Mouse (Mus musculus) frontal cortex, postnatal 10 days (tissue): ENCODE measurements around the gene Ncf2.
A peak's percentile ranks its signal among the peaks of the same experiment; 100 is the strongest.

Experiments
- DNase-seq, 2 experiments: peaks; one replicate each; pipeline ENCODE4 v3.0.0; 2022; ENCODE audit warnings: low spot score in 2 of 2, mixed read lengths in 1 of 2

Gene Ncf2

DNA sequence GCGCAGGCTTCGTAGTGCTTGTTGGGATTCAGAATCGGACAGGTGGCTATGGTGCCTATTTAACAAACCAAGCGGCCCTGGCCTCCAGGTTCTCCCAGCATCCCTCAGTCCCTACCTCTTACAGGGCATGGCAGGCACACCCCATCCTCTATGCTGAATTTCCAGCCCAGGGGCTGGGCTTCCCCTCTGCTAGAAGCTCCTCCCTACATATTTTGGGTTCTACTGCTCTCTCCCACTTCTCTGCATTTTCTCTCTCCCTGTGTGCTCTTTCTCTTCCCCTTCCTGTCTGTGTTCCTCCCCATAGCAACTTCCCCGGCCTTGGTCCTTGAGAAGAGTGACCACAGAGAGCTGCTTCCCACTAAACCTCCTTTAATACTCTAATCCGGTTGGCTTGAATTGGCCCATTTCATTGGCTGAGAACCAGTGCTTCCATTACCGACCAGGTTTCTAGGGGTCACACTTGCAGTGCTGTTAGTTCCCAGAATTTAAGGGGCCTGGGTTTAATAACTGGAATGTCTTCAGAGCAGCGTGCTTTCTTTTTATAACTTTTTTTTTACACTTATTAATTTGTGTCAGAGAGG lies 3.2 kb upstream of the Ncf2 start:
- no peak for DNase-seq

GRCm38 (mm10) chr1:152798125-152798524 lies 1.9 kb upstream of the Ncf2 start:
- no peak for DNase-seq

DNA sequence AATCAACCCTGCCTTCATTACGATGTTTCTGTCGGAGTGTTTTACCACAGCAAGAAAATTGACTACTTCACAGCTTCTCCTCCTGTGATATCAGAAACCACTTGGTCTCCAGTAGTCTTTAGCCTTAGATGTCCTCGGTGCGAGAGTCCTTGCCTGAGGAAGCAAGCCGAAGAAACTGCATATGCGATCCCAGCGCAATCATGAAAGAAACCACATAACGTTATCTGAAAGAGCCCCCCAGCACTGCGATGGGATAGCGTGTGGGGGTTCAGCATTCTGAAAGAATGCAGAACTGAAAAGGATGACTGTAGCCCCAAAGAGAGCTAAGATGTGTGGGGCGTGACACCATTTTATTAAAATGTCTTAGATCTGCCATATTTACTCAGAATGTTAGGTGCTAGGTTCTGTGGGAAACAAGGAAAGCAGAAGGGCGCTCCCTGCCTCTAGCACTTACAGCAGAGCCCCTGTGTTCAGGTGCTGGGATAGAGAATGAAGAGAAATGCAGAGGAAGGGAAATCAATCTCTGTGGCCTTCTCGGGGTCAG lies 711 bp downstream of the Ncf2 start:
- DNase-seq, result no peak

DNA sequence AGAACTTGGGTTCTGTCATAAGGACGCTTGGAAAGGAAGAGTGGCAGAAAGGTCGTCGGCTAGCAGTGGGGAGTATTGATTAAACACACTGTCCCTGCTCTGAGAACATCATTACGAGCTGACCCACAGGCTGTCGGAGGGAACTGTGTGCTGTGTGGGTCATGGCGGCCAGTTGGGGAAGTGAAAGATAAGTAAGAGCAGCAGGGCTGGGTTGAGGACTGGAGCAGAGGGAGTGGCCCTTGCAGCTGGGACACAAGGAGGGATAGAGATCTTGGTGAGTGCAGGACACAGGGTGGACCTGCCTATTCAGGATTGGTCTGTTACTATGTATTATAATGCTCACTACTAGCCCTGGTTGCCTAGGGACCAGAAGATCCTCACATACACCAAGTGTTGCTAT lies 4.9 kb downstream of the Ncf2 start:
- no peak for DNase-seq

DNA sequence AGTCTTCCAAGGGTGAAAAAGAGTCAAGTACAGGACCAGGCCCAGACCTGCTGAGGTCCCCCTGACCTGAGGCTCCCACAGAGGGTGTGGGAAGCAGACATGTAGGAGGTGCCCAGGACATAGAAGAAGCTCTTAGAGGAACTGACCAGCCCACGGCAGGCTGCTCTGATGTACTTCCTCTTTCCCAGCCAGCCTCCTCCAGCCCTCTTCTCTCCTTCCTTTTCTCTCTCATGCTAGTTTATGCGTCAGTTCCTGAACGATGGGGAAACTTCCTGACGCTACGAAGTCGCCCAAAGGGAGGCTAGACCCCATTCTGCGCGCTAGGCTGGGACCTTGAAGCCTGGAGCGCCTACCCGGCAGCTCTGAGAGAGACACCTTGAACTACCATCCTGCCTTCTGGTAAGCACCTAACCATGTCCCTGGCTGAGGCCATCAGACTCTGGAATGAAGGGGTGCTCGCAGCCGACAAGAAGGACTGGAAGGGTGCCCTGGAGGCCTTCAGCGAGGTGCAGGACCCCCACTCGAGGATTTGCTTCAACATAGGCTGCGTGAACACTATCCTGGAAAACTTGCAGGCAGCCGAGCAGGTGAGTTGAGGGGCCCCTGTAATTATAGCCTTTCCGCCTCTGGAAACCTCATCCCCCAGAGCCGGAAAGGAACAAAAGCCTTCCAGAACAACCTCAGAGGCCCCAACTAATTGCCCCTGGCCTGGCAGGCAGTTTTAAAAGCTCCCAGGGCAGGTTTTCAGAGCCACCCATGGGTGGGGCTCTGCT lies 7.8 kb downstream of the Ncf2 start:
- DNase-seq, result no peak

- no peak for DNase-seq
Observed at GRCm38 (mm10) chr1:152808392-152808680, 8.3 kb downstream of the Ncf2 start.

DNA sequence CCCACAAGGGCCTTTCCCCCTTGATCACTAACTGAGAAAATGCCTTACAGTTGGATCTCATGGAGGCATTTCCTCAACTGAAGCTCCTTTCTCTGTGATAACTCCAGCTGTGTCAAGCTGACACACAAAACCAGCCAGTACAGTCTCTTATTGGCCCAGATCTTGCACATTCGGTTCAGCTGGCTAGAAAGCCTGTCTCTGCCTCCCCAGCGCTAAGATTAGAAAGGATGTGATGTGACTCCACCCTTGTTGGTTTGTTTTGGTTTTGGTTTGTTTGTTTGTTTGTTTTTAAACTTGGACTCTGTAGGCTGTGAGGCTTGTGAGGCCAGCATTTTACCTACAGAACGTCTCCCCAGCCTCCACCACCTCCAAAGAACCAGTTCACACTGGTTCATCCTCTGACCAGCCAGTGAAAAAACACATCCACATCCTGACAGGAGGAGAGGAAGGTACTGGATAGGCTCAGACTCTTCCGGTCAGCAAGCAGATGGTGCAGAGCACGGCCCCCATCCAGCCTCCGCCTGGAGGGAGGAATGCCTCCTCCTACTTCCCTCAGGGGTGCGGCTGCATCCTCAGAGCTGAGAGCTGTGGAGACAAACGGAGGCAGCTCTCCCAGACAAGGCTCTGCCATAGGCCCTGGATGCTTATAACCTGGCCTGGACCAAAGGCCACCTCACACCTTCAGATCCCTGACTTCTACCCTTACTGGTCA lies 9.7 kb downstream of the Ncf2 start:
- DNase-seq, result no peak

GRCm38 (mm10) chr1:152810533-152811439 lies 10.8 kb downstream of the Ncf2 start:
- no peak for DNase-seq

DNA sequence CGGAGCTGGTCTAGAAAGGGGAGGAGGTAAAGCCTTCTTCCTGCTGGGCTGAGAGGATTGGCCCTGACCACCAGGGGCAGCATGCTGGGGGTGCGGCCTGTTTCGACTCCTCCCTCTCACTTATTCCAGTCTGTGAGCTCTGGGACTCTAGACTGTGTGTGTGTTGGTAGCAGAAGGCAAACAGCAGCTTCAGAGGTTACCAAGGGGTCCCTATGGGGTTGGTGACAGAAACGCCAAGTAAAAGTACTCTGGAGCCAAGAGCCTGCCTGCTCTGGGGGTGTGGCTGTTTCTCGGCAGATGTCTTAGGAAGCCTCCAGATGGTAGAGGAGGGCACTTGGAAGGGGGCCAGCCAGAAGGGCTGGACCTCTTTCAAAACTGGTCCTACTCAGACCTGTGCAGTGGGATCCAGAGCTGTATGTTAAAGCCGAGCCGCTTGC lies 15.3 kb downstream of the Ncf2 start:
- no peak for DNase-seq

GRCm38 (mm10) chr1:152817027-152817769 lies 17.2 kb downstream of the Ncf2 start:
- no peak for DNase-seq

DNA sequence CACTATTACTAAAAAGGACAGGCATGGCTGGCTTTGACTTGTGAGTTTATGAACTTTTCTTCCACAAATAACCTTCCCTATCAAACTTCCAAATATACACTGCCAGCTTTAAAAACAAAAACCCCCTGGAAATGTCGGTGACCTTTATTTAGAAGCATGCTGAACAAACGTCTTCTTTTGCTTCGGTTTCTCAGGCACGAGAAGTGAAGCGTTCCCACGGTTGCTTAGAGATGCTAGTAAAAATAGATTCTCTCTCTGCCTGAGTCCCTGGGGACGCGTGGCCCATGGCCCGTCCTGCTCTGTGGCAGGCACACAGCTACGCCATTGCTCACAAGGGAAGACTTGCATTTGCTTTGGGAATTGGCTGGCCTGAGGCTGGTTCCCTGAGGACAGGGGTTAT lies 17.8 kb downstream of the Ncf2 start:
- DNase-seq, result peak; percentile 44 to 47

DNA sequence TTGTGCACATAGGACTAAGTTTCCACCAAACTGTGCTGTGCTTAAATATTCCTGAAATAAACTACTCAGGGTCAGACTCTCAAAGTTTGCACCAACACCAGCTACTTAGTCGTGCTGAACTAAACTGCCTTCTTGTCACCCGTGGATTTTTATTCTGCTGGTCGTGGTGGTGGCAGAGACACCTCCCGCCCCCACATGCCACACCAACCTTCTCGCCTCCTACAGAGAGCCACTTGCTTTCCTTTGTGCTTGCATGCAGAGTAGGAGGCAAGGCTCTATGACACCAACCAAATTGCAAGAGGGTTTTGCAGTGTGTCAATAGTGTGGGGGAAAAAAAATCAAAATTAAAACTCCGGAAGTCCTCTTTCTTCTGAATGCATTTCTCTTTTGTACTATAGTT lies 19.6 kb downstream of the Ncf2 start:
- DNase-seq, result no peak

DNA sequence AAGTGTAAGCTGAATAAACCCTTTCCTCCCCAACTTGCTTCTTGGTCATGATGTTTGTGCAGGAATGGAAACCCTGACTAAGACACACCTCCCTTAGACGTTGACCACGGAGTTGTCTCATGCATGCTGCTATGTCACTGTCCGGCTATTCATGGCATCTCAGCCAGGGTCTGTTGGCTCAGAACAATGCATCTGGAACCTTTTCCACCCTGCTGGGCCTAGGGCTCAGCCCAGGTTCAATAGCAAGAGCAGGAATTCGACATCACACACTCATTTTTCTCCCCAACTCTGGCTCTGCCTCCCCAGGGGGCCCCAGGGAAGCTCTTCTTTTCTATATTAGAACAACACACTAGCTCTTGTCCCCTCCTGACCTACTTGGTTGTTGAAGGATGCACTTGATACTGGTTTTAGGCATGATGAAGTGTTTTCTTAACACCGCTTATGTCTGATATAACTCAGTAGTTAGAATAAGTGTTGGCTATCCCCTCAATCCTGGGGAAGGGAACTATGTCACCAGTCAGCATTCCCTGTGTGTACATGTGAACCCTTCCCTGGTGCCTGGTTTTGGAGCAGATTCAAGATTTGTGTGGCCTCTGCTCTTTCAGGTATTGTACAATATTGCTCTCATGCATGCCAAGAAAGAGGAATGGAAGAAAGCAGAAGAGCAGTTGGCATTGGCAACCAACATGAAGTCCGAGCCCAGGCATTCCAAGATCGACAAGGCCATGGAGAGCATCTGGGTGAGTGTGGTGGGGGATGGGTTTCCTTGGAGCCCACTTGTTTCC lies 21.1 kb downstream of the Ncf2 start:
- no peak for DNase-seq

GRCm38 (mm10) chr1:152821746-152822145 lies 21.8 kb downstream of the Ncf2 start:
- no peak for DNase-seq

GRCm38 (mm10) chr1:152824206-152824605 lies 24.2 kb downstream of the Ncf2 start:
- DNase-seq, result no peak

- no peak for DNase-seq
Observed at GRCm38 (mm10) chr1:152826446-152826845, 26.5 kb downstream of the Ncf2 start.

GRCm38 (mm10) chr1:152828168-152828567 lies 28.2 kb downstream of the Ncf2 start:
- no peak for DNase-seq

DNA sequence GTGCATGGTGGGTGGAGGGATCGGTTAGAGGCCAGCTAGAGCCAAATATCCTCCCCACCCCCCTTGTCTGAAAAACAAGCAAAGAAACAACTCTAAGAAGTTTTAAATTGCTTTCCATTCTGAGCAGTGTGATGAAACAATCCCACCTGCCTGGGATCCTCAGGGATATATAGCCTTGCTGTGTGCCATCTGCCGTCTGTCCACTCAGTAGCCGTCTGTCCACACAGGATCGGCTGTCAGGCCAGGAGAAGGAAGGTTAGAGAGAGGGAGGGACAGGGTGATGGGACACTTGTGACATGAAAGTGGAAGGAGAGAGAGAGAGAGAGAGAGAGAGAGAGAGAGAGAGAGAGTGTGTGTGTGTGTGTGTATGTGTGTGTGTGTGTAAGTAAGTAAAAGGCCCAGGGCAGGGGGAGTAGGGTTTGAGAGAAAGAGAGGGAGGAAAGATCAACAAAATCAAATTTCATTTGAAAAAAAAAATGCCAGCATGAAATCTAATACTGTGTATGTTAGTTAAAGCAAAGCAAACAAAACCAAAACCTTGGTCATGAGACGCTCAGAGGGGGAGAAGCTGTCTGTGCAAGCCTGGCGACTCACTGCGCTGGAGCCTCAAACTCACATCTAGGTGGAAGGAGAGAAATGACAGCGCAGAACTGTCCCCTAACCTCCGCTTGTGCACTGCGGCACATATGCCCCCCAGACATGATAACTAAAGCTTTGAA lies 28.8 kb downstream of the Ncf2 start:
- no peak for DNase-seq

DNA sequence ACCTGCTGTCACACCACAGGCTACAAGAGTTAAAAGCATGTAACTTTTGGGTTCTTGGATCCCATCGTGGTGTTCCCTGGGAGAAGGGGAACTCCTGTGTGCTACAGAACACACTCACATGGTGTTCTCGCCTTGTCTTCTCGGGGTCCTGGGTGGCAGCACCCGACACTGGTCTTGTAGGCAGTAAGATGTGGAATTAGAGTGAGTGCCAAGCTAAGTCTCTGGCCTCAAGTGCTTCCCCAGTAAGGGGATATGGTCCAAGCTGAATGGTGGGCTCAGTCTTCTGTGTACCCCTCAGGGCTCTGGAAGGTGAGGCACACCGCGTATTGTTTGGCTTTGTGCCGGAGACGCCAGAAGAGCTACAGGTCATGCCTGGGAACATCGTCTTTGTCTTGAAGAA lies 30.1 kb downstream of the Ncf2 start:
- DNase-seq, result no peak

DNA sequence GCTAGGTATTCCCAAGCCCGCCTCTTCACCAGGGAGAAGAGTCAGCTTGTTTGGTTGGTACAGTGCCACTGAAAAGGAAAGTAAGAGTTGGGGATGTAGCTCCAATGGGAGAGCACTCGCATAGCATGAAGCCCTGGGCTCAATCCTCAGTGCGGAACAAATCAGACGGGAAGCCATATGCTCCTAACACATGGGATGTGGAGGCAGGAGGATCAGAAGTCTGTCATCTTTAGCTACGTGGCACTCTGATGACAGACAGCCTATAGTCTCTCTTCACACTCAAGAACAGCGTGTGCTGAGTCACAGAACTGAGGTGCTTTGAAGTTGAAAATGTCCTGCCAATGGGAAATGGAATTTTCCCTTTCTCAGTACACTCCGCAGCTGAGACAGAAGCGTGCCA lies 31.0 kb downstream of the Ncf2 start:
- DNase-seq, result peak in 1 of 2 experiments; percentile 42
